Mouse (Mus musculus): ENCODE measurements around the gene Pitpnm1. TPM values are rescaled to one million over a fixed set of nuclear protein-coding genes. Genes with fewer than 3 reads are reported as not detected.
"Not testable (repeated sequence)": the region's sequence is repeated elsewhere in the genome, so short reads cannot be mapped to it uniquely, and the experiment has no call there.

The Pitpnm1 gene
- total and polyA plus RNA-seq, 3 experiments: 25.3 to 51.2 TPM; not detected in 1

- Histone ChIP-seq H3K27ac (ENCODE audit: control insufficient read depth, low read depth, low read length) (no peak overlapping the region), H3K9me3 (replicated peaks; ENCODE audit: insufficient read depth, low read length) (no peaks in the 10 kb centered on the region), H3K9ac (ENCODE audit: control insufficient read depth, low read depth, low read length, poor library complexity, severe bottlenecking) (no peak overlapping the region), H3K79me2 (ENCODE audit: control insufficient read depth, insufficient read depth, low read length, poor library complexity) (no peaks in the 10 kb centered on the region), H3K36me3 (ENCODE audit: control insufficient read depth in 1 of 2, insufficient read depth in 2 of 2, low read length in 2 of 2) (no peaks in the 10 kb centered on the region), H3K4me3 (ENCODE audit: control insufficient read depth in 1 of 2, insufficient read depth in 1 of 2, low read depth in 2 of 2, low read length in 2 of 2) (no peak overlapping the region), H3K27me3 (ENCODE audit: control insufficient read depth in 1 of 2, insufficient read depth in 2 of 2, low read length in 2 of 2) (peaks cover 2% of the 10 kb centered on the region in 2 experiments; a peak in 3 of 4 replicates), H3K4me1 (ENCODE audit: control insufficient read depth in 1 of 2, insufficient read depth in 2 of 2, low read length in 2 of 2) (peaks cover 0 to 3% of the 10 kb centered on the region in 2 experiments; a peak in 1 of 4 replicates)
- no peak for TF ChIP-seq JUND (IDR thresholded peaks at IDR 0.05; ENCODE audit: low read depth, low read length)
- TF ChIP-seq HCFC1 (IDR thresholded peaks at IDR 0.05; ENCODE audit: low read depth, low read length): no peak
- no peak for TF ChIP-seq MXI1 (IDR thresholded peaks at IDR 0.05; ENCODE audit: low read depth, low read length)
- no peak for TF ChIP-seq ZC3H11A (IDR thresholded peaks at IDR 0.05; ENCODE audit: low read depth, low read length)
- TF ChIP-seq RCOR1 (IDR thresholded peaks at IDR 0.05; ENCODE audit: low read depth, low read length): no peak
- TF ChIP-seq ZNF384 (IDR thresholded peaks at IDR 0.05; ENCODE audit: low read depth, low read length): no peak
- TF ChIP-seq MAX (IDR thresholded peaks at IDR 0.05; ENCODE audit: low read length): no peak
- TF ChIP-seq MYC (IDR thresholded peaks at IDR 0.05; ENCODE audit: low read depth, low read length): no peak
- no peak for TF ChIP-seq MAZ (IDR thresholded peaks at IDR 0.05; ENCODE audit: low read depth, low read length)
- TF ChIP-seq TBP (IDR thresholded peaks at IDR 0.05; ENCODE audit: low read depth, low read length): no peak
- TF ChIP-seq ETS1 (IDR thresholded peaks at IDR 0.05; ENCODE audit: low read depth, low read length): no peak
- DNase-seq (ENCODE audit: low read depth, low spot score): no peak
Measured at GRCm38 (mm10) chr19:4066877-4067276, 32.9 kb upstream of the Pitpnm1 start.

GRCm38 (mm10) chr19:4068242-4068641 is 31.6 kb upstream of the Pitpnm1 start:
- H3K4me1 ChIP-seq (ENCODE audit: control insufficient read depth in 1 of 2, insufficient read depth in 2 of 2, low read length in 2 of 2); H3K4me3 ChIP-seq (ENCODE audit: control insufficient read depth in 1 of 2, insufficient read depth in 1 of 2, low read depth in 2 of 2, low read length in 2 of 2); H3K79me2 ChIP-seq (ENCODE audit: control insufficient read depth, insufficient read depth, low read length, poor library complexity); H3K27me3 ChIP-seq (ENCODE audit: control insufficient read depth in 1 of 2, insufficient read depth in 2 of 2, low read length in 2 of 2); H3K9ac ChIP-seq (ENCODE audit: control insufficient read depth, low read depth, low read length, poor library complexity, severe bottlenecking); H3K36me3 ChIP-seq (ENCODE audit: control insufficient read depth in 1 of 2, insufficient read depth in 2 of 2, low read length in 2 of 2); DNase-seq (ENCODE audit: low read depth, low spot score); H3K9me3 ChIP-seq (replicated peaks; ENCODE audit: insufficient read depth, low read length); H3K27ac ChIP-seq (ENCODE audit: control insufficient read depth, low read depth, low read length): not testable (repeated sequence)

DNA sequence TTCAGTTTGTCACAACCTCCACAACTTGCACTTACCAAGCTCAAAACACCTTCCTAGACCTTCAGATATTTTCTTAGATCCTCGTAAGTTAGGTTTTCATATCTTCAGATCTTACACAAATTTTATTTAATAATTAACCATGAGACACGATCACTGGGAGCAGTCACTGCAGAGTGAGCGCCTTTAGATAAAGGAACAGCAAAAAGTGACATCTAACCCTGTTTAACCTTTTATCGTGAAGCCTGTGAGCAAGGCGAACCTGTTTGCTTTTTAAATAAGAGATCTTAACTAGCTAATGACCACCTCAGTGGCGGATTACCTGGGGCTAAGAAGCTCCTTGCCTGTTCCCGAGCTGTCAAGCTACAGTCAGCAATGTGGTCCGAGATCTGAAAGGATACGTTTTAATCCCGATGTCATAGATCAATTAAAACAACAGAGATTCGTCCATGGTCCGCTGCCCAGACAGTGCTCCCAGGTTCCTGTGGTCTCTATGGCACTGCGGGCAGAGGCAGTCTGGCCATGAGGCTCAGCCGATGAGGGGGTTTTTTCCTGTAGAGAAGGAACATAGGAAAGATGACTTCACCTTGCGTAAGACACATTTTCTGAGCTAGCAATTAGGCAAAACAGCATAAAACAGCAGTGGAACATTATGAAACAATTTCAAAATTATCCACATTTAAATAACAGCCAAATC is 30.9 kb upstream of the Pitpnm1 start:
- Histone ChIP-seq H3K27ac (ENCODE audit: control insufficient read depth, low read depth, low read length) (no peak overlapping the region), H3K9ac (ENCODE audit: control insufficient read depth, low read depth, low read length, poor library complexity, severe bottlenecking) (no peak overlapping the region), H3K27me3 (ENCODE audit: control insufficient read depth in 1 of 2, insufficient read depth in 2 of 2, low read length in 2 of 2) (peaks cover 6 to 7% of the 10 kb centered on the region in 2 experiments), H3K4me3 (ENCODE audit: control insufficient read depth in 1 of 2, insufficient read depth in 1 of 2, low read depth in 2 of 2, low read length in 2 of 2) (no peak overlapping the region), H3K36me3 (ENCODE audit: control insufficient read depth in 1 of 2, insufficient read depth in 2 of 2, low read length in 2 of 2) (no peaks in the 10 kb centered on the region), H3K79me2 (ENCODE audit: control insufficient read depth, insufficient read depth, low read length, poor library complexity) (no peaks in the 10 kb centered on the region), H3K4me1 (ENCODE audit: control insufficient read depth in 1 of 2, insufficient read depth in 2 of 2, low read length in 2 of 2) (peaks cover 0 to 2% of the 10 kb centered on the region in 2 experiments; a peak in 1 of 4 replicates), H3K9me3 (replicated peaks; ENCODE audit: insufficient read depth, low read length) (no peaks in the 10 kb centered on the region)
- no peak for DNase-seq (ENCODE audit: low read depth, low spot score)
- TF ChIP-seq TBP (IDR thresholded peaks at IDR 0.05; ENCODE audit: low read depth, low read length): no peak
